ENCODE assay signal across 8 mouse cellular contexts in the genomic region with DNA sequence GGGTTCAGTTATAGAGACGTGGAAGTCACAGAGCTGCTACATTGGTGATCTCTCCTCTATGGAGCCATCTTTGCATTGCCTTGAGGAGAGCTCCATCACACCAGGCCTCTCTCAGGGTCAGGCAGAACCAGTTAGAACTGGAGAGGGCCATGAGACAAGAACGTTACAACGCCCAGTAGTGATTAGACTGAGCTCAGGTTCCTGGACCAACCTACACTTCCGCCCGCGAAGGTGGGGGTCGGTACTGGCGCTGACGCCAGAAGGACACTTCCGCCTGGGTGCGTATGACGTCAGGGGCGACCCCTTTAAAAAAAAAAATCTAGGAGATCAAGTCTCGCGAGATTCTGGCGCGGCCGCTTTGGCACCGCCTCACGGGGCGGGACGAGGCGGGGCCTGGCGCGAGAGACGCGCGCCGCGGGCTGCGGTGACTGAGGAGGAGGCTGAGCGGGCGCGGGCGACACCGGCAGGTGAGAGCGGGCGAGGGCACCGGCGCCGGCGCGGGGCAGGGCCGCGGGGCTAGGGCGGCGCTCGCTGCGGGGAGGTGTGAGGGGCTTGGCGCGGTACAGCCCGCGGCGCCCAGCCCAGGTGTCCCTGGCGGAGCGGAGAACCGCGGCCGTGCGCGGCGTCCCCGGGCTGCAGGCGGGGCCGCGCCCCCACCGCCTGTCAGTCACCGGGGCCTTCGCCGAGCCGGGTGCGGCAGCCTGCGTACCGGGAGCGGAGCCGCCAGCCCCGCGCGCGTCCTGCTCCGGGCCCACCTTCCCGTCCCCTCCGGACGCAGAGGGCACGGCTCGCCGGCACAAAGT. TPM values are rescaled to one million over a fixed set of nuclear protein-coding genes. Genes with fewer than 3 reads are reported as not detected.
DNase-seq lines count a peak whose midpoint lies in the region; ATAC-seq lines count a peak whose summit lies in the region.

Gene Stk38l, plus strand, starts transcription at position 415 of the 803 bp plus-strand sequence.

- H3K36me3 ChIP-seq in hindbrain, embryonic 16.5 days (ENCODE audit: control insufficient read depth, insufficient read depth, low read length): no peaks in the 10 kb centered on the region
- no peaks in the 10 kb centered on the region for H3K36me3 ChIP-seq in macrophage (ENCODE audit: inconsistent target)

- DNase-seq in R1 (ENCODE audit: low read depth, low spot score): peak; percentile 96
- DNase-seq in cerebellum, postnatal 25 days: peak; percentile 97 to 98
- DNase-seq in frontal cortex, postnatal 36 days (ENCODE audit: low spot score in 2 of 2): peak; percentile 90 to 95
- DNase-seq in left cerebral cortex, adult 18-20 months (ENCODE audit: low spot score in 2 of 2): peak; percentile 94 to 95
- DNase-seq in right cerebral cortex, adult 18-20 months: peak; percentile 95
- DNase-seq in urinary bladder, postnatal 10 days (ENCODE audit: low spot score): peak; percentile 82

- peak within 1 kb of the TSS; percentile 90 for H3K27ac ChIP-seq in hindbrain, embryonic 16.5 days (ENCODE audit: low read depth, low read length)
- 0 out of 2 replicates have a peak within 1 kb of the TSS, but pooled peaks have one; percentile 15 for H3K27ac ChIP-seq in macrophage

- peaks cover 4% of the 10 kb centered on the region for H3K4me1 ChIP-seq in hindbrain, embryonic 16.5 days (ENCODE audit: control insufficient read depth, insufficient read depth, low read depth, low read length)

- peaks cover 43% of the 10 kb centered on the region for H3K79me2 ChIP-seq in macrophage (ENCODE audit: inconsistent target)

- H3K27me3 ChIP-seq in hindbrain, embryonic 16.5 days (replicated peaks; ENCODE audit: control insufficient read depth, insufficient read depth, low read length): no peaks in the 10 kb centered on the region

- peak; percentile 99 for ATAC-seq in hindbrain, embryonic 16.5 days

- WGBS in hindbrain, embryonic 16.5 days: 2% methylated on average over 73 of the region's 87 CpGs
- whole genome bisulfite sequencing in macrophage (ENCODE audit: missing documents): 3% methylated on average over 87 of the region's 87 CpGs

- peak within 1 kb of the TSS; percentile 96 for H3K4me3 ChIP-seq in hindbrain, embryonic 16.5 days (ENCODE audit: low read length)
- H3K4me3 ChIP-seq in macrophage (ENCODE audit: inconsistent target): peak within 1 kb of the TSS; percentile 44

- peak within 1 kb of the TSS; percentile 91 for H3K4me2 ChIP-seq in hindbrain, embryonic 16.5 days (ENCODE audit: low read length)

- H3K9me3 ChIP-seq in hindbrain, embryonic 16.5 days (ENCODE audit: control insufficient read depth, low read length): no peaks in the 10 kb centered on the region

- peak within 1 kb of the TSS; percentile 87 for H3K9ac ChIP-seq in hindbrain, embryonic 16.5 days (ENCODE audit: low read depth, low read length)

RNA-seq across cellular contexts. Expression of gene Stk38l, which starts in this region (rescaled TPM):
- polyA plus RNA-seq in hindbrain, embryonic 16.5 days (2015; fragmentation: Nextera tagmentation; extraction: Ambion mirVana): 13.9 and 15.0 TPM in 2 replicates
- total RNA-seq in left cerebral cortex, adult 18-20 months (2021): 10 to 100 TPM; 25.5 to 26.3 TPM
- total RNA-seq in macrophage (2018; cell fraction: chromatin; rRNA removed): 10 to 100 TPM in 16 of 26 experiments, 1 to 10 TPM in 10; 5.4 to 26.2 (median 11.0) TPM
- total RNA-seq in macrophage (2018; cell fraction: cytosol; rRNA removed): 1 to 10 TPM; 3.0 to 6.6 (median 3.9) TPM
- 10 to 100 TPM in 9 of 26 experiments, 1 to 10 TPM in 17; 5.0 to 24.6 (median 9.2) TPM for total RNA-seq in macrophage (2018; cell fraction: nucleus; rRNA removed)
- polyA plus RNA-seq in macrophage (2018): 2.7 to 4.0 TPM (median 3.3 TPM) in 3 replicates

Comparison
In these comparisons a context has a peak if more than half of its experiments do, and no peak if none do; other contexts are left out.
1. Peak in every context shown above with its lines: DNase-seq, ATAC-seq, H3K4me3 ChIP-seq and H3K27ac ChIP-seq.